Mouse (Mus musculus) left cerebral cortex, postnatal 36 days (tissue): ENCODE results near the gene Lpcat3. TPM values are rescaled to one million over a fixed set of nuclear protein-coding genes. Genes with fewer than 3 reads are reported as not detected.

Experiments used
- DNase-seq, 2 experiments: peaks; one replicate each; pipeline ENCODE4 v3.0.0; 2021 to 2022; ENCODE audit warnings: low spot score in 2 of 2, mixed read lengths in 1 of 2
- intact Hi-C: fragments of 180-260 bp; cut with DNase I; formaldehyde crosslinking; loops from one replicate; pipeline ENCODE4 v1.15.1; 2025
- microRNA-seq: library from miRNA; unstranded; fragments of <30 nt; microRNA quantifications from one replicate; pipeline ENCODE4 v1.2.0, GENCODE M21; 2022
- total RNA-seq, 2 experiments: library from RNA; stranded (reverse); gene quantifications; 2 replicates each; pipeline ENCODE4 v1.2.3; 2021

Gene Lpcat3
- total RNA-seq, 2 experiments from 2014 or later = 20.9 to 23.0 TPM

- intact Hi-C loops = no loop called here
- no peak for DNase-seq
These were observed 84.1 kb downstream of the Lpcat3 start for GRCm38 (mm10) chr6:124746654-124747632.

GRCm38 (mm10) chr6:124750405-124750804 lies 87.6 kb downstream of the Lpcat3 start:
- intact Hi-C loops = no loop called here
- no peak for DNase-seq

GRCm38 (mm10) chr6:124753861-124754260 lies 91.0 kb downstream of the Lpcat3 start:
- intact Hi-C loops = no loop called here
- DNase-seq = no peak

Small RNA genes lying within 50 kb of the gene (microRNA-seq; reads per million reads assigned to microRNA genes)
- gene Mir141 (not detected), gene Mir200c (16.7 reads per million, percentile 37 among the genes with 10 or more reads in this experiment)

Other genes with a start within 250 kb of the Lpcat3 start
- gene Pex5, start 248.0 kb upstream of the Lpcat3 start, total RNA-seq = 10 to 100 TPM; 60.9 to 67.5 TPM
- gene Clstn3, start 198.2 kb upstream of the Lpcat3 start, total RNA-seq = 100 to 1,000 TPM; 362 to 401 TPM
- under 1 TPM; 0.25 to 0.34 TPM for gene C1rl, start 169.9 kb upstream of the Lpcat3 start, total RNA-seq
- 1 to 10 TPM; 1.3 to 1.4 TPM for gene C1ra, start 150.6 kb upstream of the Lpcat3 start, total RNA-seq
- 1 to 10 TPM; 1.2 to 2.5 TPM for gene C1s1, start 120.7 kb upstream of the Lpcat3 start, total RNA-seq
- under 1 TPM; 0.15 to 0.23 TPM for gene C1rb, start 92.7 kb upstream of the Lpcat3 start, total RNA-seq
- under 1 TPM in 1 of 2 experiments, not detected in 1; 0.32 TPM for gene C1s2, start 26.9 kb upstream of the Lpcat3 start, total RNA-seq
- 10 to 100 TPM; 41.8 to 45.9 TPM for gene Emg1, start 49.2 kb downstream of the Lpcat3 start, total RNA-seq
- gene Phb2, start 49.3 kb downstream of the Lpcat3 start, total RNA-seq = 100 to 1,000 TPM; 113 to 127 TPM
- 1 to 10 TPM; 3.7 to 6.6 TPM for gene Ptpn6, start 75.7 kb downstream of the Lpcat3 start, total RNA-seq
- 100 to 1,000 TPM; 285 to 313 TPM for gene Grcc10, start 78.3 kb downstream of the Lpcat3 start, total RNA-seq
- not detected for gene Gm45234, start 93.0 kb downstream of the Lpcat3 start, total RNA-seq
- 100 to 1,000 TPM; 162 to 175 TPM for gene Atn1, start 93.5 kb downstream of the Lpcat3 start, total RNA-seq
- 1,000 to 10,000 TPM; 1,042 to 1,110 TPM for gene Eno2, start 106.6 kb downstream of the Lpcat3 start, total RNA-seq
- gene Lrrc23, start 116.7 kb downstream of the Lpcat3 start, total RNA-seq = 1 to 10 TPM; 1.7 to 1.8 TPM
- 1 to 10 TPM; 4.9 TPM for gene Spsb2, start 145.6 kb downstream of the Lpcat3 start, total RNA-seq
- gene Tpi1, start 151.3 kb downstream of the Lpcat3 start, total RNA-seq = 100 to 1,000 TPM; 736 to 850 TPM
- gene Usp5, start 166.5 kb downstream of the Lpcat3 start, total RNA-seq = 100 to 1,000 TPM; 191 to 199 TPM
- 1 to 10 TPM; 1.5 to 1.8 TPM for gene Cdca3, start 166.5 kb downstream of the Lpcat3 start, total RNA-seq
- gene Gnb3, start 177.2 kb downstream of the Lpcat3 start, total RNA-seq = under 1 TPM in 1 of 2 experiments, not detected in 1; 0.30 TPM
- 10 to 100 TPM; 12.6 to 37.2 TPM for gene P3h3, start 194.7 kb downstream of the Lpcat3 start, total RNA-seq
- 100 to 1,000 TPM; 218 to 235 TPM for gene Gpr162, start 201.0 kb downstream of the Lpcat3 start, total RNA-seq
- gene Cd4, start 225.2 kb downstream of the Lpcat3 start, total RNA-seq = 1 to 10 TPM; 5.4 to 5.8 TPM
- 1 to 10 TPM; 2.7 to 3.1 TPM for gene Lag3, start 248.7 kb downstream of the Lpcat3 start, total RNA-seq